In genomic region chr15:3996267-3997010, GRCm38 (mm10) we compare ENCODE assay signal across 8 mouse cellular contexts. TPM values are rescaled to one million over a fixed set of nuclear protein-coding genes. Genes with fewer than 3 reads are reported as not detected.
DNase-seq lines count a peak whose midpoint lies in the region; ATAC-seq lines count a peak whose summit lies in the region.

No protein-coding gene starts in this region.

- H3K27ac ChIP-seq in heart, embryonic 12.5 days (ENCODE audit: poor library complexity, severe bottlenecking): peak overlapping the region; percentile 95
- peak overlapping the region; percentile 69 for H3K27ac ChIP-seq in forebrain, embryonic 13.5 days
- H3K27ac ChIP-seq in liver, embryonic 15.5 days (replicated peaks): peak overlapping the region; percentile 83

- no peaks in the 10 kb centered on the region for H3K27me3 ChIP-seq in heart, embryonic 12.5 days (replicated peaks)
- no peaks in the 10 kb centered on the region for H3K27me3 ChIP-seq in forebrain, embryonic 13.5 days
- no peaks in the 10 kb centered on the region for H3K27me3 ChIP-seq in liver, embryonic 15.5 days

- 21% methylated on average over 14 of the region's 14 CpGs for WGBS in heart, embryonic 12.5 days
- WGBS in forebrain, embryonic 13.5 days: 21% methylated on average over 14 of the region's 14 CpGs
- WGBS in liver, embryonic 15.5 days (ENCODE audit: insufficient replicate concordance): 21% methylated on average over 14 of the region's 14 CpGs

- H3K9ac ChIP-seq in heart, embryonic 12.5 days: peak overlapping the region; percentile 67
- H3K9ac ChIP-seq in forebrain, embryonic 13.5 days: peak overlapping the region; percentile 58
- peak overlapping the region; percentile 66 for H3K9ac ChIP-seq in liver, embryonic 15.5 days

- no peaks in the 10 kb centered on the region for H3K9me3 ChIP-seq in heart, embryonic 12.5 days (replicated peaks)
- no peaks in the 10 kb centered on the region for H3K9me3 ChIP-seq in forebrain, embryonic 13.5 days (replicated peaks)
- no peaks in the 10 kb centered on the region for H3K9me3 ChIP-seq in liver, embryonic 15.5 days (replicated peaks)

- no peak for DNase-seq in heart, adult 18-20 months
- peak; percentile 74 for DNase-seq in ES-CJ7 (ENCODE audit: low read depth, low spot score)
- DNase-seq in Muller cell, postnatal 12 days (ENCODE audit: inconsistent ontology term): no peak
- DNase-seq in layer of hippocampus, postnatal 14 days (ENCODE audit: low spot score in 2 of 2): no peak
- no peak for DNase-seq in cerebellum, postnatal 14 days

- peaks cover 9% of the 10 kb centered on the region; the same call in 1 of the 2 replicates for H3K4me1 ChIP-seq in heart, embryonic 12.5 days (replicated peaks)
- H3K4me1 ChIP-seq in forebrain, embryonic 13.5 days: peaks cover 16% of the 10 kb centered on the region; the same call in 1 of the 2 replicates
- peaks cover 13% of the 10 kb centered on the region for H3K4me1 ChIP-seq in liver, embryonic 15.5 days (replicated peaks)

- peak overlapping the region; percentile 74 for H3K4me2 ChIP-seq in heart, embryonic 12.5 days
- H3K4me2 ChIP-seq in forebrain, embryonic 13.5 days: peak overlapping the region; percentile 68
- peak overlapping the region; percentile 86 for H3K4me2 ChIP-seq in liver, embryonic 15.5 days

- peak overlapping the region; percentile 76 for H3K4me3 ChIP-seq in heart, embryonic 12.5 days
- H3K4me3 ChIP-seq in forebrain, embryonic 13.5 days: peak overlapping the region; percentile 76
- H3K4me3 ChIP-seq in liver, embryonic 15.5 days (replicated peaks): peak overlapping the region; percentile 83

- ATAC-seq in heart, embryonic 12.5 days (ENCODE audit: insufficient number of reproducible peaks, low FRiP score): 0 out of 2 replicates have a peak, but pooled peaks have one; percentile 0
- ATAC-seq in forebrain, embryonic 13.5 days: no peak
- ATAC-seq in liver, embryonic 15.5 days (ENCODE audit: insufficient read depth): no peak

- peaks cover 8% of the 10 kb centered on the region for H3K36me3 ChIP-seq in heart, embryonic 12.5 days
- peaks cover 7% of the 10 kb centered on the region for H3K36me3 ChIP-seq in forebrain, embryonic 13.5 days (ENCODE audit: poor library complexity, severe bottlenecking)
- peaks cover 8% of the 10 kb centered on the region for H3K36me3 ChIP-seq in liver, embryonic 15.5 days (replicated peaks)

RNA-seq across cellular contexts. Expression of gene AW549877, which starts 0.9 kb away (rescaled TPM):
- 38.4 and 40.9 TPM in 2 replicates for polyA plus RNA-seq in heart, embryonic 12.5 days (2016; fragmentation: Nextera tagmentation; extraction: Ambion mirVana)
- total RNA-seq in heart, adult 18-20 months (2021): 10 to 100 TPM; 15.8 to 21.3 TPM
- polyA plus RNA-seq in forebrain, embryonic 13.5 days (2015; fragmentation: Nextera tagmentation; extraction: Ambion mirVana): 36.6 and 40.4 TPM in 2 replicates
- polyA plus RNA-seq in liver, embryonic 15.5 days (2015; fragmentation: Nextera tagmentation; extraction: Ambion mirVana): 6.6 and 6.7 TPM in 2 replicates
- 10 to 100 TPM; 41.8 to 43.6 TPM for total RNA-seq in layer of hippocampus, postnatal 14 days (2021)

RNA-seq across cellular contexts. Expression of gene Fbxo4, which starts 17.1 kb away (rescaled TPM):
- polyA plus RNA-seq in heart, embryonic 12.5 days (2016; fragmentation: Nextera tagmentation; extraction: Ambion mirVana): 10.6 and 11.1 TPM in 2 replicates
- 1 to 10 TPM; 7.0 to 7.8 TPM for total RNA-seq in heart, adult 18-20 months (2021)
- polyA plus RNA-seq in forebrain, embryonic 13.5 days (2015; fragmentation: Nextera tagmentation; extraction: Ambion mirVana): 6.5 and 6.9 TPM in 2 replicates
- polyA plus RNA-seq in liver, embryonic 15.5 days (2015; fragmentation: Nextera tagmentation; extraction: Ambion mirVana): 2.9 and 3.2 TPM in 2 replicates
- total RNA-seq in layer of hippocampus, postnatal 14 days (2021): 1 to 10 TPM; 8.0 to 8.2 TPM

RNA-seq across cellular contexts. Expression of gene Oxct1, which starts 29.7 kb away (rescaled TPM):
- polyA plus RNA-seq in heart, embryonic 12.5 days (2016; fragmentation: Nextera tagmentation; extraction: Ambion mirVana): 332 and 335 TPM in 2 replicates
- total RNA-seq in heart, adult 18-20 months (2021): 1,000 to 10,000 TPM; 1,232 to 1,451 TPM
- polyA plus RNA-seq in forebrain, embryonic 13.5 days (2015; fragmentation: Nextera tagmentation; extraction: Ambion mirVana): 231 and 249 TPM in 2 replicates
- 21.5 and 25.7 TPM in 2 replicates for polyA plus RNA-seq in liver, embryonic 15.5 days (2015; fragmentation: Nextera tagmentation; extraction: Ambion mirVana)
- 100 to 1,000 TPM; 490 to 507 TPM for total RNA-seq in layer of hippocampus, postnatal 14 days (2021)
